Mouse (Mus musculus) heart, postnatal 0 days (tissue): ENCODE data around the gene Gabarapl1.

ENCODE experiments used
- CTCF ChIP-seq: IDR thresholded peaks from 2 replicates; pipeline ENCODE4 v1.5.1; 2016; ENCODE audit warnings: antibody characterized with exemption, control low read depth, low read depth
- EP300 ChIP-seq: IDR thresholded peaks from 2 replicates; pipeline ENCODE4 v1.6.1; 2016; ENCODE audit warnings: antibody characterized with exemption, low read depth

GRCm38 (mm10) chr6:129494924-129495323, 38.0 kb upstream of the Gabarapl1 start:
- TF ChIP-seq EP300 (no peak), CTCF (no peak)
